Mouse (Mus musculus) cerebellum, adult 2 months (tissue): ENCODE measurements at regions not wholly inside any gene's neighbourhood (a gene's known extent, or its start where the extent isn't known, plus 50 kb on each side); places are given as distances from the start of the nearest gene placed in this dataset.

ENCODE experiments used
- CTCF ChIP-seq: fragments of 200-500 bp; IDR thresholded peaks from 2 replicates; pipeline ENCODE4 v1.5.1; 2011; ENCODE audit warnings: low read depth, mild to moderate bottlenecking, control low read depth, low read length, moderate library complexity, borderline replicate concordance; ENCODE audit not compliant: insufficient read depth
- POLR2A ChIP-seq: fragments of 200-500 bp; IDR thresholded peaks from 2 replicates; pipeline ENCODE4 v1.6.1; 2011; ENCODE audit warnings: low read length, control low read depth, borderline replicate concordance; ENCODE audit not compliant: insufficient read depth

DNA sequence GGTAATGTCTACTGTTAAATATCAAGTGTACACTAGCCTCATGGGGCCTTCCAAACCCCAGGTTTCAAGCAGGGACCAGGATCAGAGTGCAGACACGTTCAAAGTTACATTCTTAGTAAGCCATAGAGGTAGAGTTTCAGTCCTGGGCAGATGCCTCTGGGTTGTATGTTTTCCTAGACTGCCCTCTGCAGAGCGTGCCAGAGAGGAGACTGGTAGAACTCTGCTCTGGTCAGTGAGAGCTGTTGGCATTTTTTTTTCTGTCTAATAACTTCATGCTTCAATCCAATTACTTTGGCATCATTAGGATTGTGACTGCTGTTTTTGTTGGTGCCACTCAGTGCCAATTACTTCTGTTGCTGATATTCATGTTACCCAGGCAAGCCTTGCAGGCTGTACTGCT, 361.9 kb upstream of the Myt1l start:
- 0 out of 2 replicates have a peak, but pooled peaks have one; percentile 18 for TF ChIP-seq CTCF
- TF ChIP-seq POLR2A = no peak
